Mouse (Mus musculus): ENCODE results near the gene Dtx2.
"Not testable (repeated sequence)": the region's sequence is repeated elsewhere in the genome, so short reads cannot be mapped to it uniquely, and the experiment has no call there.

Gene Dtx2

DNA sequence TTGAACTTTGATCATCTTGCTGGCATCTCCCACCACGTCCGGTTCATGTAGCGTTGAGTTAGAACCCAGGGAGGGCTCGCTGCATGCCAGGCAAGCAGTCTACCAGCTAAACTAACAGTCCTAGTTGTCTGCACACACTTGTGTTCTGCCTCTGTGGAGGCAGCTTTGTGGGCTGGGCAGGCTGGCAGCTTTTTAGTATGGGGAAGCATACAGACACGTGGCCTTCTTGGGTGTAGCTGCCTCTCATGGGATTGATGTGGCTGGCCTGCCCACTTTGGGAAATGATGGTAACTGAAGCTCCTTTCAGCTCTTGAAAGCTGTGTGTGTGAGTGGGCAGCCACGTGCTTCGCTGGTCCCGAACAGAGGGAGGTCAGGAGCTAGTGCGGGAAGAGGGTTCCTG, 32.3 kb downstream of the Dtx2 start:
- no peak for DNase-seq (ENCODE audit: low read depth, low spot score)

DNA sequence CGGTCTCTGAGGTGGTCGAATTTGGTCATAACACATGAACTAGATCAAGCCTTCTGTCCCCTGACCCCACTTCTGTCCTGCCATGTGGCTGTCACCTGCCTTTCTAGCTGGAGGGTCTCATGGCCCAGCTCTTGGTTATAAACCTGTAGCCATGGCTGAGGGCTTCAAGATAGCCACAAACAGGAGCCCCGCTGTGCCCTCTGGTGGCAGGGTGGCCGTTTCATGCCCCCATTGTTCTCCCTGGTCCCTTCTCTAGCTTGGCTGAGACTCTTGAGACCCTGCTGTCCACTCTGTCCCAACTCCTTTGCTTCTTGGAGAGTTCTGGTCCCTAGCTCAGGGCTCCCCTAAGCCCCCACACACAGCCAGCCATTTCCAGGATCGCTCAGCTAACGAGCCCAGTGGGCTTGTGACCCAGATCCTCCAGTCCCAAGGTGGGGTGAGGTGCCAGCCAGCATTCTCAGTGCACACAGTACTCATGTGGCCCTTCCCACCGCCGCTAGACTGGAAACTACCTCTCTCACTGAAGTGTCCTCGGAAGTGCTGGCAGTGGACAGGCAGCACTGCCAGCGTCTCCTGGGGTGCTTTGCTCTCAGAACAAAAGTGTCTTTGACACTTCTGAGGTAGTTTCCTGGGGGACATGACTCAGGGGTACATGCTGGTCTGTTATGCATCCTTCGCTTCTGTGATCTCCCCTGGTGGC, 33.2 kb downstream of the Dtx2 start:
- DNase-seq (ENCODE audit: low read depth, low spot score): no peak

DNA sequence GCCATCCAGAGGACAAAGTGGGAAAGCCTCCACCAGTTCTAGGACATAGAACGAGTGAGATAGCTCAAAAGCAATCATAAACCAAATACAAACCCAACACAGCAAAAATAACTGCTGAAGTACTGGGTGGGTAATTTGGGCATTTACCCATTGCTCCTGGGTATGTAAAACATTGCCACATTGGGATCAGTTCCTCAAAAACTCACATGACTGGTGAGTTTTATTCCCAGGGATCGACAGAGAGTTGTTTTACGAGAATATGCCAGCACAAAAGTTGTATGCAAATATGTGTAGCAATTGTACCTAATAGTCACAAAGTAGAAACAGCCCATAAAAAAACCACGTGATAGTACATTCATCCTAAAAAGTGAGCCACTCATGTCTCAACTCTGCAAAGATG, 40.3 kb downstream of the Dtx2 start:
- no peak for DNase-seq (ENCODE audit: low read depth, low spot score)

DNA sequence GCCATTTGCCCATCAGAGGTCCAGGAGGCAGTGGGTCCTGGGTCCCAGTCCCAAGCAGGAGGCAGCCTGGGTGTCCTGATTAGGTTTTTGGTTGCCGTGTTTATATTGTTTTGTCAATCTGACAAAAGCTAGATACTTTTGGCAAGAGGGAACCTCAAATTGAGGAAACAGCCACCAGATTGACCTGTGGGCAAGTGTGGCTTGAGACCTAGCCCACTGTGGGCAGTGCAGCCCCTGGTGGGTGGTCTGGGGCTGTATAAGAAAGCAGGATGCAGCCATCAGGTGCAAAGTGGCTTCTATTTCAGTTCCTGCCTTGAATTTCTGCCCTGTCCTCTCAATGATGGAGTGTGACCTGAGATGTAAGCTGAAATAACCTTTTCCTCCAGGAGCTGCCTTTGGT, 40.7 kb downstream of the Dtx2 start:
- no peak for DNase-seq (ENCODE audit: low read depth, low spot score)

DNA sequence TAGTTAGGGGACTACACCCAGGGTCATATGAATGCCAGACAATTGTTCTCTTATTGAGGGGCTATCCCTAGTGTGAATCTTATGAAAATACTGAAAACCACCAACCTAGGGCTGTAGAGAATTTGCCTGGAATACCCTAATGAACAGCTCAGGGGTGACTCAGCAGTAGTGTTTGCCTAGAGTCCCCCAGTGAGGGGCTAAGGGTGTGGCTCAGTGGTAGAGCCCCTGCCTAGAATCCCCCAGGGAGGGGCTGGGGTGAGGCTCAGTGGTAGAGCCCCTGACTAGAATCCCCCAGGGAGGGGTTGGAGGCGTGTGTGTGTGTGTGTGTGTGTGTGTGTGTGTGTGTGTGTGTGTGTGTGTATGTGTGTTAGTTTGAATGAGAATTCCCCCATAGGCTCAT, 42.1 kb downstream of the Dtx2 start:
- no peak for DNase-seq (ENCODE audit: low read depth, low spot score)

DNA sequence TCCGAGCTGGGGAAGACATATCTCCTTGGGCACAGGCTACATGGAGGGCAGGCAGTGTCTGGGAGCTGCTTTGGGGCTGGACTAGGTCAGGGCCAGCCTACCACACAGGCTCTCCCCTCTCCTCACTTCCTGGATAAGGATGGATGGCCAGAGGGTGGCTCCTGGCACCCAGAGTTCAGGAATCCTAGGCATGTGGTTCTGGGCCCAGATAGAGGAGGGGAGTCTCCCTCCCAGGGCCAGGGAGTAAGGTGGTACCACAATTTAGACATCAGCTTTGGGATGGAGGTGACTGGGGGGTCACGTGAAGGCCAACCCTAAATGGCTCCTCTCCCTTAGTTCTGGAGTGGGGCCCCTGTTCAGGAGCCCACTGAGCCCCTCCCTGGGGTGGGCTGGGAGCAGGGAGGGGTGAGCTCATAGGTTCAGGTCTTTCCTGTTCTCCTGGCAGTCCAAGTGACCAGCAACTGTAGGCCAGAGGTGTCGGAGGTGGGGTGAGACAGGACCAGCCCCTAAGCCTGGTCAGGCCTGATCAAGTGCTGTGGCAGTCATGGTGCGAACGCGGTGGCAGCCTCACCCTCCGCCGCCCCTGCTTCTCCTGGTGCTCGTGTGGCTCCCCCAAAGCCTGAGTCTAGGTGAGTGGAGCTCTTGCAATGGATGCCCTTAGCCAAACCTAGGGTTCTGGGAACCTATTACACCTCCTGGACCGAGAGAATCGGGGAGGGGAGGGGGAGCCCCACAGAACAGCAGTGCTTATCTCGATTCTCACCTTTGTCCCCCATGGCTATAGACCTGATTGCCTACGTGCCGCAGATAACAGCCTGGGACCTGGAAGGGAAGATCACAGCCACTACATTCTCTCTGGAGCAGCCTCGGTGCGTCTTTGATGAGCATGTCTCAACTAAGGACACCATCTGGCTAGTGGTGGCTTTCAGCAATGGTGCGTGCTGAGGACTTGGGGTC, 43.9 kb downstream of the Dtx2 start, which contains the start of gene Upk3b:
Upk3b (plus strand) TSS at position 239 of the 957 bp plus-strand sequence.
- DNase-seq (ENCODE audit: low read depth, low spot score): no peak

DNA sequence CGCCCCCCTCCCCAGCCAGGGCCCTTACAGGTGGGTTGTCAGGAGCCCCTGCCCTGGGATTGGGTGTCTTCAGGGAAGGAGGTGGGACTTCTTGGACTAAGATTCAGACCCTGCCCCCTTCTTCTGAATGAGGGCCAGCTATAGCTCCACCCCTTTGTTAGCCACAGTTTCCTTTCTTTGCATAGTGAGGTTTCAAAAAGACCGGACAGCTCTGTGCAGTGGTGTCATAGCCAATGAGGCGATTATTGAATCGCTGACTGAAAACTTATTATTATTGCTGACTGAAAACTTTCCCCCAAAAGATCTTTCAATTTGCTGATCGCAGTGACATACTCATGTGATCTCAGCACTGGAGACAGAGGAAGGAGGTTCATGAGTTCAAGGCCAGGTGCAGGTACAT, 45.6 kb downstream of the Dtx2 start:
- DNase-seq (ENCODE audit: low read depth, low spot score): no peak

DNA sequence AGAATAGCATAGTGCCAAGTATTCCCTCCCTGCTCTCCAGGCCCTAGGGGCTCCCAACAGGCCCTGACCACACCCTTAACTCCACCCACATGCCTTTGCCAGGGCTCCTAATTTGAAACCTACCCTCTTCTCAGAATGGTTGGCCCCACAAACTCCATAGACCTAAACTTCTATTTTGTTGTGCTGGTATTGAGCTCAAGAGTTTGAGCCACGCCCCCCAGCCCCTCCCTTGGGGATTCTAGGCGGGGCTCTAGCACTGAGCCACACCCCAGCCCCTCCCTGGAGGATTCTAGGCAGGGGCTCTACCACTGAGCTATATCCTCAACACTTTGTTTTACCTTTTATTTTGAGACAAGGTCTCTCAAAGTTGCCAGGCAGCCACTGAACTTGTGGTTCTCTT, 46.7 kb downstream of the Dtx2 start:
- no peak for DNase-seq (ENCODE audit: low read depth, low spot score)

DNA sequence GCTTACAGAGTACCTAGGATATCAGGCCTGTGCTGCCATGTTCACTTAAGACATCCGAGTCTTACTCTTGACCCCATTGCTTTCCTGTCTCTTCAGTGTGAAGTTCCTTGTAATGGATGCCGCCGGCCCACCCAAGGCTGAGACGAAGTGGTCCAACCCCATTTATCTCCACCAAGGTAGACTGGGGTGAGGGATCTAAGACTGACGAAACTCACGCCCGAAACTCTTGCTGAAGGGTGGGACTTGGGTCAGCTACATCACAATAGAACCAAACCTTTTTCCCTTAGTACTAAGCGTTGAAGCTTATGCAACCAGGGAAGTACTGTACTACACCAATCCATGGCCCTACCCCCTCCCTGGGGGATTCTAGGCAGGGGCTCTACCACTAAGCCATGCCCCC, 47.1 kb downstream of the Dtx2 start:
- no peak for DNase-seq (ENCODE audit: low read depth, low spot score)

DNA sequence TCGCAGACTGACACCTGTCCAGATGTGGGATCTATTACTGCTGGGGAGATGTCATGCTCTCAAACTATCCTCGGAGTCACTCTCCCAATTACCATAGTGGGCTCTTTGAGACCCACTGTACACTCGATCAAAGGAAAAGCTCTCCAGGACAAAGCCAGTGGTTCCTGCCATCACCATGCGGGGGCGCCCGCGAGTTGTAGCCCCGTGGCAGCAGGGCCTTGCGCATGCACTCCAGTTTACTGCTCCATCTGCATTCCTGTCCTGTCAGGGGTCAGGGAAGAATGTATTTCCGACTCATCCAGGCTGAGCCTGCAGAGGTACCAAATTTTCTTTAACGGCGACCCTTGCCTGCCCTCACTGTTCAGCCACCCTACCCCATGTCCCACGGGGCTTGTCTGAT, 50.3 kb downstream of the Dtx2 start:
- DNase-seq (ENCODE audit: low read depth, low spot score): no peak

DNA sequence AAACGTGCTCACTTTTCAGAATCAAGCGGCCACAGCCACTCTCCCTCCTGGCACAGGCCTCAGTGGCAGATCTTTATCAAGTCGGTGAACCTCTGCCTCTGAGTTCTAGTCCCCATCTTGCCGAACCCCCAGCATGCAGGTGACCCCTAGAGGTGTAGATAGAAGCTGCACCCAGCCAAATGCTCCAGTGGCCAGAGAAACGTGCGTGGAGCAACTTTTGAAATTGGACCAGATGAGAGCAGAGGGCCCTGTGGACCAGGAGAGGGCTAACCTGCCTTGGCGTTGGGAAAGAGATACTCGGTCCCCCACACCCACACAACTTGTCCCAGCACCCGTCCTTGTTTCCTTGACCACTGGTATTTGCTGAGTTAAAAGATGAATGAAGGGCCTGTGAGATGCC, 50.8 kb downstream of the Dtx2 start:
- no peak for DNase-seq (ENCODE audit: low read depth, low spot score)

DNA sequence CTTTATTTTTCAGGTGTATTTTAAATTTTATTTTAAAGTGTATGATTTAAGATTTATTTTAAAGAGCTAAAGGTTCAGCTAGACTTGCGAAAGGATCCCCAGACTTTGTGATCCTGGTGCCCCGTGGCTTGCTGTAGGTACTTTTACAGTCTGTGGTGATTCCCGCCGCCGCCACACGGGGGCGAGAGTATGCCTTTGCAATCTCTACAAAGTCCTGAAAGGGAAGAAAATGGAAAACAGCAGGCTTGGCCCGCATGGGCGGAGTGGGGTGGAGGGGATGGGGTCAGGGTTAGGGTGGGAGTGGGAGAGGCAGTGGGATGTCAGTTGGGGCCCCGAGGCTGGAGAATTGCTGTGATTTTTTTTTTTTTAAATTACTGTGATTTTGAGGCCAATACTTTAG, 51.4 kb downstream of the Dtx2 start:
- peak; percentile 84 for DNase-seq (ENCODE audit: low read depth, low spot score)

DNA sequence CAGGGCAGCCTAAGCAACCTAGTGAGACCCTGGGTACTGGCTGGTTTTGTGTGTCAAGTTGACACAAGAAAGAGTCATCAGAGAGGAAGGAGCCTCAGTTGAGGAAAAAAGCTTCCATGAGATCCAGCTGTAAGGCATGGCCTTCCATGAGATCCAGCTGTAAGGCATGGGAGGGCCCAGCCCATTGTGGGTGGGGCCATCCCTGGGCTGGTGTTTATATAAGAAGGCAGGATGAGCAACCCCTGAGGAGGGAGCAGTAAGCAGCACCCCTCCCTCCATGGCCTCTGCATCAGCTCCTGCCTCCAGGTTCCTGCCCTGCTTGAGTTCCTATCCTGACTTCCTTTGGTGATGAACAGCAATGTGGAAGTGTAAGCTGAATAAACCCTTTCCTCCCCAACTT, 53.9 kb downstream of the Dtx2 start:
- DNase-seq (ENCODE audit: low read depth, low spot score): not testable (repeated sequence)

DNA sequence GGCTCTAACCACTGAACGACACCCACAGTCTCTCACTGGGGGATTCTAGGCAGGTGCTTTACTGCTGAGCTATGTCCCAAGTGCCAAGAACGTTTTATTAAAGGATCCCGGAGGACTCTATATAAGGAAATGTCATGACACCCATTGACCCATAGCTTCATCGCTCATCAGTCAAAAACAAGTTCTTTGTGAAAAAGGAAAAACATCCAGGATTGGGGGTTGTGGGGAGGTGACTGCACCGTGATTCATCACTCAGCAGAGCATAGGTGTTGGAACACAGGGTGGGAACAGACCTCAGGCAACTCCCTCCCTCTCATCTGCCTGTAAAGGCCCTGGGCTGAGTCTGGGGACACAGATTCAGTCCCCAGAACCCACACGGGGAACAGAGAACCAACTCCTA, 55.3 kb downstream of the Dtx2 start:
- DNase-seq (ENCODE audit: low read depth, low spot score): peak; percentile 36

DNA sequence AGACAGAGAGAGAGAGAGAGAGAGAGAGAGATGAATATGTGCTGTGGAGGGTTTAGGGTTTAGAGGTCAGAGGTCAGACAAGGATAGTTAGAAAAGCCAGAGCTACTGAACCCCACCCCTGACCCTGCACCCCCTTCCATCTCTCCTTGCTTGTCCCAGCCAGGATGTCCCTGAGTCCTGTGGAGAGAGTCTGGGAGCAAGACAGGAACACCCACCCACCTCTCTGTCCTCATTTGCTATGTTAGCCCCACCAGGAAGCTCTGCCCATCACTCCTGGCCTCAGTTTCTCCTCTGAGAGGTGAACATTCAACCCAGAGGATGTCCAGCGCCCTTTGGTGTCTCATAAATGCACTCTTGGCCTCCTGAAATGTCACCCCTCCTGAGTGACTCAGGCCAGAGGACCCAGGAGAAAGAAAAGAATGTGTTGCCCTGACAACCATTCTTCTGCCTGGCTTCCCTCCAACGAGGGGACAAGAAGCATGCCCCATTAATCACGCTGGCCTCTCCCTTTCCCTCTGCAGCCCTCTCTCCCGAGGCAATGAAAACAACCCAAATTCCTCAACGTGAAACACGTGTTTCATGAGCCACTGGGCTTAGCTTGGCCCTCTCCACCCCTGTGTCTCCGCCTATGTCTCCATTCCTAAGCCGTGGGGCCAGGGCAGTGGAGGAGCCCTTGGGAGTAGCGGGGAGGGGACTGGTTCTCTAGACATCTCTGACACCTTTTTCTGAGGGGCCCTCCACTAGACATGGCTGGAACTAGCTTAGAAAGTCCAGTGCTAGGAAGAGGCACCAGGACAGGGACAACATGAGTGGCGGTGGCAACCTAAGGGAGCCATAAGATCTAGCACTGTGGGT, 56.9 kb downstream of the Dtx2 start:
- DNase-seq (ENCODE audit: low read depth, low spot score): peak; percentile 93

DNA sequence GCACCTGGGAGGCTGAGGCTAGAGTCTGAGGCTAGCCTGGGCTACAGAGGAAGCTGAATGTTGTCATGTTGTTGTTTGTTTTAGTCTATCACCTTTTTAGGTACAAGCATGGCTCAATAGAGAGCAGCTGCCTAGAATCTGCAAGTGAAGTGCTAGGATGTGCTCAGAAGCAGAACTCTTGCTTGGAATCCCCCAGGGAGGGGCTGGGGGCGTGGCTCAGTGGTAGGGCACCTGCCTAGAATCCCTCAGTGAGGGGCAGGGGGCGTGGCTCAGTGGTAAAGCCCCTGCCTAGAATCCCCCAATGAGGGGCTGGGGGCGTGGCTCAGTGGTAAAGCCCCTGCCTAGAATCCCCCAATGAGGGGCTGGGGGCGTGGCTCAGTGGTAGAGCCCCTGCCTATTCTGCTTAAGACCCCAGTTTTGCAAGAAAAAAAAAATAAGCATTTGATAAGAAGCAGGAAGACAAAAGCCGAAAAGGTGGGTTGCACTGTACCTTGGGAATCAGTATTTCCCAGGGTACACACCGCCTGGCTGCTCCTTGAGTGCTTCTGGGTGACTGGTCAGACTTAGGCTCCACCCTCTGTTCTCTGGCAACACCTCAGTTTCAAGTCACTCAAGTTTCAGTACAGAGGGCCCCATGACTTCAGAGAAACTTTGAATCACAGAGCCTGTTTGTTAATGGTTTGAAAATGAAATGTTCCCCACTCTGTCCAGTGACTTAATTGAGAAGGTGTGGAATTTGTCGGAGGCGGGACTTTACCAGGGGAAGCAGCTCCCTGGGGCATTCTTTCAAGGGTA, 58.5 kb downstream of the Dtx2 start:
- no peak for DNase-seq (ENCODE audit: low read depth, low spot score)

DNA sequence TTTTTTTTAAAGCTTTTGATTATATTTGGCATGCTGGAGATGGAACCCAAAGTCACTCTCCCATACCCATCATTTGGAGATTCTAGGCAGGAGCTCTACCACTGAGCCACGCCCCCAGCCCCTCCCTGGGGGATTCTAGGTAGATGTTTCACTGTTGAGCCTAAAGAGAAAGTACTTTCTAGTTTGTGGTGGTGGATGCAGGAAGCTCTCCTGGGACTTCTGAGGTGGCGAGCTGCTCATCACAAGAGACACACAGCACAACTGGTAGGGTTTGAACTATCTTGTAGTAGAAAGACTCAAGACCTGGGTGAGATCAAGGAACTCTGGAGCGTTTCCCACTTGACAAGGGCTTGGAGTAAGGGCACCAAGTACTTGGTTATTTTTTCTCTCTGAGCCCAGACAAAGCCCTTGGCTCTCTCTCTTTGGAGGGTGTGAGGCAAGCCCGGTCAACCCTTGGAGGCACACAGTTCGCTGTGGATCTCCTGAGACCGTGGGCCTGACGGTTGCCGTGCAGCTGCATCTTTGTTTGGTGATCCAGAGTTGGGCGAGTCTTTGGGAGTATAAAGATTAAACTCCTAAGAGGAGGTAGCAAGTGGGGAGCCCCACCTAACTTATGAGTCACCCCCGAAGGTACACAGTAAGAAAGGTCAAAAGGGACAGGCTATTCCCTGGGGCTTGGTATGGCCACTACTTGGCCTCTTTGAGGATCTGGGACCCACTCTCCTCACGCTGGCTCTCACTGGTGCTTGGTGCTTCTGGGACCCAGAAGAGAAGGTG, 59.9 kb downstream of the Dtx2 start, which contains the start of gene Upk3bl:
Upk3bl (plus strand) TSS at position 192 of the 777 bp plus-strand sequence.
- DNase-seq (ENCODE audit: low read depth, low spot score): no peak

DNA sequence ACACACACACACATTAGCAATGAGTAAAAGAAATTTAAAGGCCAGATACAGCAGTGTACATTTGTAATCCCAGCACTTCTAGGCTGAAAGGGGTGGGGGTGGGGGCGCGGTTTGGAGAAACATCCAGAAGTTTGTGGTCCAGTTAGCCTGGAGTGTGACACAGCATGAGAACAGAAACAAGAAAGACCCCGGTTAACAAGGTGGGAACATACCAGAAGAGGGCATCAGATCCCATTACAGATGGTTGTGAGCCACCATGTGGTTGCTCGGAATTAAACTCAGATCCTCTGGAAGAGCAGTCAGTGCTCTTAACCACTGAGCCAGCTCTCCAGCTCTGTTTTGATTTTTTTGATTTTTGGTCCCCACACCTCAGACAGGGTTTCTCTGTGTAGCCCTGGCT, 61.5 kb downstream of the Dtx2 start:
- DNase-seq (ENCODE audit: low read depth, low spot score): no peak

DNA sequence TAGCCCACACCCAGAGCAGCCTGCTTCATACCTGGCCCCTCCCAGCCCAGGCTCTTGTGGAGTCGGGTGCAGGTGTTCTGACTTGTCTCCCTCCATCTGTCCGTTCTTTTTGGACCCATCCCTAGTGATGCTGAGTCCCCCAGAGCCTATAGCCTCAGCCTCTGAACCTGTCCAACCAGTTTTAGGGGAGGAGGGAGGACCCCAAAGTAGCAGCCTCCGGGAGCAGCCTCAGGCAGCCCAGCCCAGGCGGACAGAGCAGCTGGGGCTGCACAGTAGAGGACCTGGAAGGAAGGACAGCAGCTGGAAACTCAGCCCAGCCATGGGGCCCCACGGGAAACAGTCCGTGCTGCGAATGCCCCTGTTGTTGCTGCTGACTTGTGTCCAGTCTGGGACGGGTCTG, 62.5 kb downstream of the Dtx2 start:
- no peak for DNase-seq (ENCODE audit: low read depth, low spot score)

DNA sequence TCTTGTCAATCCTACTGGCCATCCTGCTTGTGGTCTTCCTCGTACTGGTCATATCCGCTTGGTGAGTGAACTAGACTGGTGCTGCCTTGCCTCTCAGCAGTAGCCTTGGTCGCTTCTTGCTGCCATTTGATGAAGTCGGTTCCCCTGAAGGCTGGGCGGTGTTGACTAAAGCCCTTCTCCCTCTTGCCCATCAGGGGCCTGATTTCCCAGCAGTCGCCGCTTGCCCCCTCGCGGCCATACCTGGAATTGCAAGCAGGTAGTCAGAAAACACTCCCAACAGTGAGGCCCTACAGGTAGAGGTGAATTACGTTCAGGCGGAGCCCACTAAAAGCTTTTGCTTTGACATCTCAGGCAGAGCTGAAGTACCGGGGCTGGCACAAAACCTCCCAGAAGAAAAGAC, 67.0 kb downstream of the Dtx2 start:
- DNase-seq (ENCODE audit: low read depth, low spot score): peak; percentile 79

Data from mesoderm, embryonic 11.5 days (tissue).